Mouse (Mus musculus) stomach, embryonic 15.5 days (tissue): Measurements from ENCODE around the gene Sugp2. TPM values are rescaled to one million over a fixed set of nuclear protein-coding genes. Genes with fewer than 3 reads are reported as not detected.

Experiments
- ATAC-seq: fragments of 200-750 bp; cut with Nextera tagmentation; 2 replicates; pipeline ENCODE4 v1.8.0; 2017; ENCODE audit warnings: low read depth, moderate number of reproducible peaks, moderate TSS enrichment; ENCODE audit not compliant: insufficient read depth, low FRiP score
- H3K27ac ChIP-seq: fragments of 300-500 bp; sonication (generic); 2 replicates; pipeline ENCODE4 v1.5.1; 2015; ENCODE audit warnings: mild to moderate bottlenecking, inconsistent platforms
- H3K27me3 ChIP-seq: fragments of 300-500 bp; sonication (generic); replicated peaks from 2 replicates; pipeline ENCODE4 v1.6.1; 2015; ENCODE audit warnings: inconsistent platforms
- H3K36me3 ChIP-seq: fragments of 300-500 bp; sonication (generic); 2 replicates; pipeline ENCODE4 v1.6.1; 2015; ENCODE audit warnings: inconsistent platforms
- H3K4me1 ChIP-seq: fragments of 300-500 bp; sonication (generic); 2 replicates; pipeline ENCODE4 v1.6.1; 2015; ENCODE audit warnings: inconsistent platforms
- H3K4me2 ChIP-seq: fragments of 300-500 bp; sonication (generic); 2 replicates; pipeline ENCODE4 v1.6.1; 2015; ENCODE audit warnings: mild to moderate bottlenecking, inconsistent platforms
- H3K4me3 ChIP-seq: fragments of 300-500 bp; sonication (generic); replicated peaks from 2 replicates; pipeline ENCODE4 v1.5.1; 2015; ENCODE audit warnings: inconsistent platforms
- H3K9ac ChIP-seq: fragments of 300-500 bp; sonication (generic); 2 replicates; pipeline ENCODE4 v1.6.1; 2015; ENCODE audit warnings: inconsistent platforms
- H3K9me3 ChIP-seq: fragments of 300-500 bp; sonication (generic); 2 replicates; pipeline ENCODE4 v1.6.1; 2016; ENCODE audit warnings: inconsistent platforms
- WGBS: fragments of 180-500 bp; shearing (Covaris S2); methylation state at CpG from one replicate; pipeline ENCODE4 v1.1.7; 2015; 5-methylcytosine and 5-hydroxymethylcytosine counted together
- polyA plus RNA-seq: library from polyadenylated mRNA; unstranded; fragments of >200 nt; fragmentation: Nextera tagmentation; extraction: Ambion mirVana; gene quantifications from 2 replicates; pipeline ENCODE4 v1.2.1, GENCODE M21; 2015

Gene Sugp2
- polyA plus RNA-seq, 1 experiment from 2014 or later, result 26.0 TPM

- no peaks in the 10 kb centered on the region for H3K4me1 ChIP-seq
- ATAC-seq, result 0 out of 2 replicates have a peak, but pooled peaks have one; percentile 15
- no peak overlapping the region for H3K9ac ChIP-seq
- peaks cover 78% of the 10 kb centered on the region for H3K36me3 ChIP-seq
- H3K27ac ChIP-seq, result no peak overlapping the region
- no peak overlapping the region for H3K4me3 ChIP-seq
- no peak overlapping the region for H3K4me2 ChIP-seq
- no peaks in the 10 kb centered on the region for H3K9me3 ChIP-seq
- no peaks in the 10 kb centered on the region for H3K27me3 ChIP-seq
- 79% methylated on average over 2 of the region's 2 CpGs for WGBS
Measured at GRCm38 (mm10) chr8:70259043-70259442, 25.0 kb downstream of the Sugp2 start.

DNA sequence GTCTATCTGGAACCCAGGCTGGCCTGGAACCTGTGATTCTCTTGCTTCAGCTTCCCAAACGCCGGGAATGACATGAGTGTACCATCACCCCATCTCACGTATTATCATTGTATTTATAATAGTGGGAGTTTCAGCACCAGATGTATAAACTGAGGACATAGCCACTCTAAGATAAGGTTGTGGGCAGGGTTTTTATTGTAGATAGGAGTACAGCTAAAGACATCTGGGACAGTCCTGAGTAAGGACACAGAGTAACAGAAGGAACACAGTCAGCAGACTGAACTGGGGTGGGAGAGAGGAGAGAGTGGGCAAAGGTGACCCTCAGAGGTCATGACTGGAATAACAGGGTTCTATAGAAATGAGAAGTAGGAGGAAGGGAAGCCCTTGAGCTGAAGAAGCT is 33.6 kb downstream of the Sugp2 start:
- H3K9ac ChIP-seq, result no peak overlapping the region

GRCm38 (mm10) chr8:70268311-70268710 is 34.3 kb downstream of the Sugp2 start:
- ATAC-seq, result no peak
- H3K9me3 ChIP-seq, result no peaks in the 10 kb centered on the region
- WGBS, result 62% methylated on average over 5 of the region's 5 CpGs
- H3K4me1 ChIP-seq, result no peaks in the 10 kb centered on the region; the same call in 1 of the 2 replicates
- no peaks in the 10 kb centered on the region for H3K27me3 ChIP-seq
- H3K4me3 ChIP-seq, result no peak overlapping the region
- H3K9ac ChIP-seq, result no peak overlapping the region
- H3K4me2 ChIP-seq, result no peak overlapping the region
- no peak overlapping the region for H3K27ac ChIP-seq
- H3K36me3 ChIP-seq, result peaks cover 15% of the 10 kb centered on the region

More for the DNA sequence above, 33.6 kb downstream of the Sugp2 start:
- H3K27ac ChIP-seq, result no peak overlapping the region
- no peaks in the 10 kb centered on the region; the same call in 1 of the 2 replicates for H3K4me1 ChIP-seq
- WGBS, result 72% methylated on average over 3 of the region's 3 CpGs
- H3K4me3 ChIP-seq, result no peak overlapping the region
- no peaks in the 10 kb centered on the region for H3K27me3 ChIP-seq
- no peak overlapping the region for H3K4me2 ChIP-seq
- no peaks in the 10 kb centered on the region for H3K9me3 ChIP-seq
- ATAC-seq, result no peak
- H3K36me3 ChIP-seq, result peaks cover 21% of the 10 kb centered on the region

- H3K36me3 ChIP-seq, result peaks cover 10% of the 10 kb centered on the region
- 50% methylated on average over 11 of the region's 11 CpGs for whole genome bisulfite sequencing
- no peak for ATAC-seq
Measured at GRCm38 (mm10) chr8:70268799-70269565, 35.0 kb downstream of the Sugp2 start.

GRCm38 (mm10) chr8:70272949-70273348 is 38.9 kb downstream of the Sugp2 start:
- H3K9ac ChIP-seq, result no peak overlapping the region
- peak; percentile 48; the same call in 1 of the 2 replicates for ATAC-seq
- no peaks in the 10 kb centered on the region for H3K36me3 ChIP-seq
- no peak overlapping the region for H3K27ac ChIP-seq
- no peaks in the 10 kb centered on the region for H3K27me3 ChIP-seq
- no peak overlapping the region for H3K4me2 ChIP-seq
- H3K4me3 ChIP-seq, result no peak overlapping the region
- 38% methylated on average over 3 of the region's 3 CpGs for WGBS
- peaks cover 3% of the 10 kb centered on the region; the same call in 1 of the 2 replicates for H3K4me1 ChIP-seq
- H3K9me3 ChIP-seq, result no peaks in the 10 kb centered on the region

More at GRCm38 (mm10) chr8:70268799-70269565, 35.0 kb downstream of the Sugp2 start:
- Histone ChIP-seq H3K27ac (no peak overlapping the region), H3K9ac (no peak overlapping the region), H3K27me3 (no peaks in the 10 kb centered on the region), H3K4me2 (no peak overlapping the region), H3K9me3 (no peaks in the 10 kb centered on the region), H3K4me3 (no peak overlapping the region), H3K4me1 (no peaks in the 10 kb centered on the region; the same call in 1 of the 2 replicates)

- Histone ChIP-seq H3K27ac (no peak overlapping the region), H3K4me2 (no peak overlapping the region), H3K4me1 (peaks cover 6% of the 10 kb centered on the region), H3K9me3 (no peaks in the 10 kb centered on the region), H3K4me3 (no peak overlapping the region), H3K27me3 (no peaks in the 10 kb centered on the region), H3K36me3 (no peaks in the 10 kb centered on the region), H3K9ac (no peak overlapping the region)
- ATAC-seq, result no peak
Measured at GRCm38 (mm10) chr8:70274350-70274749, 40.3 kb downstream of the Sugp2 start.

DNA sequence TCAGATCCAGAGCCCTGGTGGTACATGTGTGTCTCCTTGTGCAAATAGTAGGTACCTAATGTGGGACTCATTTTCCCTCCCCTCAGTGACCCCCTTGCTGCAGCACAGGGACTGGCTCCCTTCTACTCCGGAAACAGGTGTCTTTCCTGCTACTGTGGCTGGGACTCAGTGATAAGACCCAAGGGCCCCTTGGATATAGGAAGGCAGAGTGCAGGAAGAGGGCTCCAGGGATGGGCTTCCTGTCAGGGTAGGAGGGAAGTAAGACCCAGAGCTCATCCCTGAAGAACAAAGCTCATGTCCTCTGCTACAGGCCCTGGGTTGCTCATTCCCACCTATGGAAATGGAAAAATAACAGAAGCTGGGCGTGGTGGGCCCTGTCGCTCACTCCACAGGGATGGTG is 42.5 kb downstream of the Sugp2 start:
- ATAC-seq, result no peak
- WGBS, result 72% methylated on average over 3 of the region's 3 CpGs
- H3K36me3 ChIP-seq, result no peaks in the 10 kb centered on the region
- peaks cover 6% of the 10 kb centered on the region for H3K4me1 ChIP-seq
- H3K4me2 ChIP-seq, result no peak overlapping the region
- H3K27ac ChIP-seq, result no peak overlapping the region
- no peaks in the 10 kb centered on the region for H3K27me3 ChIP-seq
- no peaks in the 10 kb centered on the region for H3K9me3 ChIP-seq
- no peak overlapping the region for H3K4me3 ChIP-seq
- H3K9ac ChIP-seq, result no peak overlapping the region

DNA sequence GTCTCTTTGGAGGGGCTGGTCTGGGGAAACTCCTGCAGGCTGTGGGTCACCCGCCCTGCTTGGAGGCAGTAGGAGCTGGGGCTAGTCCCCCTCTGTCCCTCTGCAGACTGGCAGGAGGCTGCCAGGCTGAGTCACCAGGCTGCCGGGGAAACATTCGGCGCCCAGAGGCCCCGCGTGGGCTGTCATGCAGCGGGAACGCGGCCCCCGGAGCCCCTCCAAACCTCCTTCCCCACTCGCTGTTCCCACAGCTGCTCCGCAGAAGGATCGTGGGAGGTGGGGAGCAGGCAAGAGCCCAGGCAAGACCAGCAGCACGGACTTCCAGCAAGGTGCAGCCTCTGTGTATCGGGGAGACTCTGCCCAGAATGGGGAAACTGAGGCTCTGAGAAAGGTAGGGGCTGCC is 44.1 kb downstream of the Sugp2 start:
- 53% methylated on average over 15 of the region's 15 CpGs for whole genome bisulfite sequencing
- Histone ChIP-seq H3K36me3 (no peaks in the 10 kb centered on the region), H3K27ac (no peak overlapping the region), H3K4me1 (peaks cover 14% of the 10 kb centered on the region), H3K4me2 (0 out of 2 replicates have a peak overlapping the region, but pooled peaks have one; percentile 14), H3K27me3 (no peaks in the 10 kb centered on the region), H3K9me3 (no peaks in the 10 kb centered on the region), H3K9ac (no peak overlapping the region), H3K4me3 (no peak overlapping the region)
- ATAC-seq, result no peak

DNA sequence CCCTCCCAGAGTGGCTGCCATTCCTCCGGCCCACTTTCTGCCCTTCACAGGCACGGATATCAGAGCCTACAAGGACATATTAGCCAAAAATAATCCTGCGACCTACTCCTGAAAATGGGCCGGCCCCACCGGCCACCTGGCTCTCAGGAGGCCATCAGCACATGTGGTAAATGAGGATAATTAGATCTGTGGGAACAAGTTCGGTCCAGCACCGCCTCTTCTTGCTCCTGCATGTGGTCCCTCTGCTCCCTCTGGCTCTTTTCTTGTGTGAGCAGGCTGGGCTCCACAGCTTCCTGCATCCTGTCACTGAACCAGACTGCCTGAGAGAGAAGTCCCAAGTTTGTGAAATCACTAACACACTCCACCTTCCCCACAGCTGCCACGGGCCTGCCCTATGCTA is 45.2 kb downstream of the Sugp2 start:
- Histone ChIP-seq H3K27me3 (no peaks in the 10 kb centered on the region), H3K4me3 (no peak overlapping the region), H3K9me3 (no peaks in the 10 kb centered on the region), H3K9ac (no peak overlapping the region), H3K4me2 (no peak overlapping the region), H3K36me3 (no peaks in the 10 kb centered on the region), H3K27ac (no peak overlapping the region), H3K4me1 (peaks cover 14% of the 10 kb centered on the region)
- no peak for ATAC-seq
- WGBS, result 57% methylated on average over 8 of the region's 8 CpGs

DNA sequence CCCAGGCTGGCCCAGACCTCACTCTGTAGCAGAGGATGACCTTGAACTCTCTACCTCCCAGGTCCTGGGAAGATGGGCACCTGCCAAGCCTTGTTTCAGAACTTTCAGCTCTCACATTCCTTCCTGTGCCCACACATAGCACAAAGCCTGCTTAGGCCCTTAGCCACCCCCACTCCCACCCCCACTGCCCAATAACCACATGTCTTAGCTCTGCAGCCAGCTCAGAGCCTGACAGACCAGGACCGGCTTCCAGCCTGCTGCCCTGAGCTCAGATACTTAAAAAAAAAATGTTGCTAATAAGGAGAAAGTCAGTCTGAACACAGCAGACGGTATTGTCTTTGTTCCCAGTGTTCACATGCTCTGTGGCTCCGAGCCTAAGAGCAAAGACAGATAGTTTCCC is 47.0 kb downstream of the Sugp2 start:
- peaks cover 9% of the 10 kb centered on the region for H3K36me3 ChIP-seq

GRCm38 (mm10) chr8:70282603-70283135 is 48.6 kb downstream of the Sugp2 start, which contains the start of gene Homer3:
TSS of gene Homer3 (plus strand) at chr8:70282827.
- ATAC-seq, result peak; percentile 83
- H3K4me3 ChIP-seq, result peak within 1 kb of the TSS; percentile 57
- H3K27me3 ChIP-seq, result no peaks in the 10 kb centered on the region
- no peaks in the 10 kb centered on the region for H3K9me3 ChIP-seq
- peak within 1 kb of the TSS; percentile 81 for H3K9ac ChIP-seq
- peak within 1 kb of the TSS; percentile 79 for H3K4me2 ChIP-seq
- under 1% methylated on average over 31 of the region's 36 CpGs for WGBS
- peak within 1 kb of the TSS; percentile 74 for H3K27ac ChIP-seq
- peaks cover 12% of the 10 kb centered on the region for H3K4me1 ChIP-seq
- H3K36me3 ChIP-seq, result peaks cover 18% of the 10 kb centered on the region

More for the DNA sequence above, 47.0 kb downstream of the Sugp2 start:
- H3K4me1 ChIP-seq, result peaks cover 14% of the 10 kb centered on the region
- WGBS, result 33% methylated on average over 3 of the region's 3 CpGs
- no peak overlapping the region for H3K4me2 ChIP-seq
- no peak overlapping the region for H3K4me3 ChIP-seq
- no peaks in the 10 kb centered on the region for H3K9me3 ChIP-seq
- H3K27ac ChIP-seq, result 0 out of 2 replicates have a peak overlapping the region, but pooled peaks have one; percentile 74
- H3K9ac ChIP-seq, result no peak overlapping the region
- no peaks in the 10 kb centered on the region for H3K27me3 ChIP-seq
- no peak for ATAC-seq
